In the genomic region with DNA sequence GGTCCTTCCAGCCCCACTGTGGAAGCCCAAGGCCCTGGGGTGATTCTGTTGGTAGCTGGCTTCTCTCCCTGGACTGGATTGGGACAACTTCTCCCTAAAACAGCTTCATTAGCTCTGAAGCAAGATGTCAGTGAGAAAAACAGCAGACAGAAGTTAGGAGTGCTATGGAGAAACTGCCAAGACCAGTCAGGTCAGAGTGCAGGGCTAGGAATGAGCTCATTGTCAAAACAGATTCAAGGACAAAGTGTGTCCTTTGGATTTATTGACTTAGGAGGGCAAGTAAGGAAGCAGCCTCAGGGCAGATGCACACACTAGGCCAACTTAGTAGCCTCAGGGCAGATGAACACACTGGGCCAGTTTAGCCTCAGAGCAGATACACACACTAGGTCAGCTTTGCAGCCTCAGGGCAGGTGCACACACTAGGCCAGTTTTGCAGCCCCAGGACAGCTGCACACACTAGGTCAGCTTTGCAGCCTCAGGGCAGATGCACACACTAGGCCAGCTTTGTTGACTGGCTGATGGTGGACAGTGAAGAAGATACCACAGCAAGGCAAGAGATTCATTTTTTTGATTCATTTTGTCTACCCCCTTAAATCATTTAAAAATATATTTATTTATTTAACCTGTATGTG, we compare ENCODE assay signal across 27 mouse cellular contexts. TPM values are rescaled to one million over a fixed set of nuclear protein-coding genes. Genes with fewer than 3 reads are reported as not detected.
A peak's percentile ranks its signal among the peaks of the same experiment; 100 is the strongest.
DNase-seq lines count a peak whose midpoint lies in the region; ATAC-seq and TF ChIP-seq lines count a peak whose summit lies in the region.
"Had no signal": no experiment of that assay in that cellular context is flagged by ENCODE, and none has a peak within 500 bp of the region (broad histone marks: within the 10 kb centered on the region; RNA-seq: fewer than 3 reads in every experiment).

No protein-coding gene starts in this region.

- no peaks in the 10 kb centered on the region for H3K36me3 ChIP-seq in liver, embryonic 15.5 days (replicated peaks)
- no peaks in the 10 kb centered on the region for H3K36me3 ChIP-seq in intestine, embryonic 16.5 days (ENCODE audit: control insufficient read depth, insufficient read depth, low read length)
- H3K36me3 ChIP-seq: heart, embryonic 13.5 days; limb, embryonic 15.5 days; midbrain, embryonic 13.5 days; neural tube, embryonic 15.5 days had no signal

- ATAC-seq in liver, embryonic 15.5 days (ENCODE audit: insufficient read depth): no peak
- ATAC-seq in intestine, embryonic 16.5 days: peak; percentile 53
- ATAC-seq: forebrain, embryonic 14.5 days; hindbrain, embryonic 16.5 days; midbrain, embryonic 13.5 days had no signal

- no peak overlapping the region for H3K4me3 ChIP-seq in liver, embryonic 15.5 days (replicated peaks)
- H3K4me3 ChIP-seq in intestine, embryonic 16.5 days (ENCODE audit: low read length): no peak overlapping the region
- no peak overlapping the region for H3K4me3 ChIP-seq in gastrocnemius, adult 2 months
- H3K4me3 ChIP-seq: erythroblast, embryonic 14.5 days; heart, embryonic 13.5 days; limb, embryonic 15.5 days; midbrain, embryonic 13.5 days; myocyte; neural tube, embryonic 15.5 days had no signal

- no peak overlapping the region for H3K4me2 ChIP-seq in liver, embryonic 15.5 days
- no peak overlapping the region for H3K4me2 ChIP-seq in intestine, embryonic 16.5 days (ENCODE audit: low read depth, low read length)
- H3K4me2 ChIP-seq: heart, embryonic 13.5 days; limb, embryonic 15.5 days; midbrain, embryonic 13.5 days; neural tube, embryonic 15.5 days had no signal

- DNase-seq in adrenal gland, adult 8-10 months: peak; percentile 15
- no peak for DNase-seq in adrenal gland, postnatal 25 days
- no peak for DNase-seq in liver
- DNase-seq in lung, postnatal 36 days: peak; percentile 38
- DNase-seq in gastrocnemius, adult 2 months: no peak
- no peak for DNase-seq in gastrocnemius, adult 8-10 months (ENCODE audit: low spot score in 2 of 2)
- DNase-seq: cerebellum, adult 11-12 months; cerebellum, postnatal 25 days; heart, postnatal 36 days; layer of hippocampus, postnatal 36 days; thymus, postnatal 36 days had no signal

- peaks cover 60% of the 10 kb centered on the region for H3K4me1 ChIP-seq in liver, embryonic 15.5 days (replicated peaks)
- H3K4me1 ChIP-seq in intestine, embryonic 16.5 days (ENCODE audit: control insufficient read depth, insufficient read depth, low read length): no peaks in the 10 kb centered on the region; the same call in 1 of the 2 replicates
- H3K4me1 ChIP-seq: midbrain, embryonic 13.5 days; neural tube, embryonic 15.5 days had no signal

- intact Hi-C loops in gastrocnemius, adult 2 months (cut with DNase I): no loop called here

- TF ChIP-seq CTCF in gastrocnemius, adult 2 months (IDR thresholded peaks at IDR 0.05): no peak

- no peaks in the 10 kb centered on the region for H3K27me3 ChIP-seq in liver, embryonic 15.5 days
- no peaks in the 10 kb centered on the region for H3K27me3 ChIP-seq in intestine, embryonic 16.5 days (replicated peaks; ENCODE audit: control insufficient read depth, insufficient read depth, low read length)
- H3K27me3 ChIP-seq: CH12.LX; heart, embryonic 13.5 days; limb, embryonic 15.5 days; midbrain, embryonic 13.5 days; neural tube, embryonic 15.5 days had no signal

- H3K9me3 ChIP-seq in liver, embryonic 15.5 days (replicated peaks): no peaks in the 10 kb centered on the region
- H3K9me3 ChIP-seq in intestine, embryonic 16.5 days (ENCODE audit: control insufficient read depth, low read length): no peaks in the 10 kb centered on the region
- H3K9me3 ChIP-seq: heart, embryonic 13.5 days; limb, embryonic 15.5 days; midbrain, embryonic 13.5 days; neural tube, embryonic 15.5 days had no signal

- no peak overlapping the region for H3K9ac ChIP-seq in liver, embryonic 15.5 days
- no peak overlapping the region for H3K9ac ChIP-seq in intestine, embryonic 16.5 days (ENCODE audit: low read depth, low read length)
- H3K9ac ChIP-seq: heart, embryonic 13.5 days; limb, embryonic 15.5 days; midbrain, embryonic 13.5 days; neural tube, embryonic 15.5 days had no signal

- H3K27ac ChIP-seq in liver, embryonic 15.5 days (replicated peaks): 0 out of 2 replicates have a peak overlapping the region, but pooled peaks have one; percentile 48
- no peak overlapping the region; the same call in 1 of the 2 replicates for H3K27ac ChIP-seq in intestine, embryonic 16.5 days (ENCODE audit: low read length)
- H3K27ac ChIP-seq in gastrocnemius, adult 2 months: no peak overlapping the region
- H3K27ac ChIP-seq: heart, embryonic 13.5 days; limb, embryonic 15.5 days; midbrain, embryonic 13.5 days; neural tube, embryonic 15.5 days had no signal

RNA-seq across cellular contexts. Expression of gene Selenbp2, which starts 2.6 kb away (rescaled TPM):
- 10 to 100 TPM in 1 of 4 experiments, 1 to 10 TPM in 3; 5.4 to 11.5 (median 6.4) TPM for total RNA-seq in adrenal gland, adult 8-10 months (2022)
- 6.5 and 11.1 TPM in 2 replicates for total RNA-seq in adrenal gland, postnatal 25 days (2021)
- polyA plus RNA-seq in liver, embryonic 15.5 days (2015; fragmentation: Nextera tagmentation; extraction: Ambion mirVana): 69.0 and 92.7 TPM in 2 replicates
- 7.0 and 7.1 TPM in 2 replicates for polyA plus RNA-seq in intestine, embryonic 16.5 days (2015; fragmentation: Nextera tagmentation; extraction: Ambion mirVana)
- 1 to 10 TPM in 1 of 2 experiments, under 1 TPM in 1; 0.89 to 3.0 TPM for total RNA-seq in gastrocnemius, adult 2 months (2021)
- total RNA-seq in gastrocnemius, adult 8-10 months (2022): 1 to 10 TPM in 3 of 4 experiments, not detected in 1; 1.8 to 4.0 (median 3.8) TPM
- total RNA-seq: CH12.LX had no signal
- polyA plus RNA-seq: embryonic facial prominence, embryonic 11.5 days; forebrain, embryonic 14.5 days; midbrain, embryonic 13.5 days; testis, adult 2 months had no signal

RNA-seq across cellular contexts. Expression of gene Tuft1, which starts 32.1 kb away (rescaled TPM):
- 10 to 100 TPM; 14.5 to 18.2 (median 16.9) TPM for total RNA-seq in adrenal gland, adult 8-10 months (2022)
- total RNA-seq in adrenal gland, postnatal 25 days (2021): 11.6 and 12.6 TPM in 2 replicates
- polyA plus RNA-seq in liver, embryonic 15.5 days (2015; fragmentation: Nextera tagmentation; extraction: Ambion mirVana): 10.9 and 12.6 TPM in 2 replicates
- 11.6 and 12.5 TPM in 2 replicates for polyA plus RNA-seq in intestine, embryonic 16.5 days (2015; fragmentation: Nextera tagmentation; extraction: Ambion mirVana)
- total RNA-seq in gastrocnemius, adult 2 months (2021): 1 to 10 TPM in 1 of 2 experiments, under 1 TPM in 1; 0.92 to 2.2 TPM
- total RNA-seq in gastrocnemius, adult 8-10 months (2022): 1 to 10 TPM in 2 of 4 experiments, under 1 TPM in 2; 0.46 to 1.7 (median 1.0) TPM

RNA-seq across cellular contexts. Expression of gene Gm10972, which starts 47.8 kb away (rescaled TPM):
- total RNA-seq in adrenal gland, adult 8-10 months (2022): not detected
- not detected in 2 replicates for total RNA-seq in adrenal gland, postnatal 25 days (2021)
- polyA plus RNA-seq in liver, embryonic 15.5 days (2015; fragmentation: Nextera tagmentation; extraction: Ambion mirVana): not detected in 2 replicates
- polyA plus RNA-seq in intestine, embryonic 16.5 days (2015; fragmentation: Nextera tagmentation; extraction: Ambion mirVana): not detected in 2 replicates
- not detected for total RNA-seq in gastrocnemius, adult 2 months (2021)
- not detected for total RNA-seq in gastrocnemius, adult 8-10 months (2022)
- total RNA-seq: CH12.LX; heart, postnatal 36 days; layer of hippocampus, postnatal 36 days; left cerebral cortex, postnatal 25 days had no signal
- polyA plus RNA-seq: brain, embryonic 14.5 days; embryonic facial prominence, embryonic 11.5 days; erythroblast, embryonic 14.5 days; forebrain, embryonic 14.5 days; gonadal fat pad, adult 2 months; heart, embryonic 13.5 days; hindbrain, embryonic 16.5 days; limb, embryonic 15.5 days; midbrain, embryonic 13.5 days; myocyte; neural tube, embryonic 15.5 days; testis, adult 2 months had no signal

Comparison
In these comparisons a context has a peak if more than half of its experiments do, and no peak if none do; other contexts are left out.
1. DNase-seq: peak in adrenal gland, adult 8-10 months (single experiment) and lung, postnatal 36 days (single experiment); none in adrenal gland, postnatal 25 days (single experiment), liver (single experiment), gastrocnemius, adult 2 months (single experiment) and gastrocnemius, adult 8-10 months (0 of 2).